Mouse (Mus musculus) c-Kit-positive CD71-positive TER-119-positive erythroid progenitor cells, embryonic 14.5 days (primary cell): ENCODE results near the gene Glis1.
A peak's percentile ranks its signal among the peaks of the same experiment; 100 is the strongest.

Experiments used
- DNase-seq: peaks from one replicate; pipeline ENCODE4 v3.0.0-alpha.2; 2013; ENCODE audit warnings: low spot score

Glis1 gene

DNA sequence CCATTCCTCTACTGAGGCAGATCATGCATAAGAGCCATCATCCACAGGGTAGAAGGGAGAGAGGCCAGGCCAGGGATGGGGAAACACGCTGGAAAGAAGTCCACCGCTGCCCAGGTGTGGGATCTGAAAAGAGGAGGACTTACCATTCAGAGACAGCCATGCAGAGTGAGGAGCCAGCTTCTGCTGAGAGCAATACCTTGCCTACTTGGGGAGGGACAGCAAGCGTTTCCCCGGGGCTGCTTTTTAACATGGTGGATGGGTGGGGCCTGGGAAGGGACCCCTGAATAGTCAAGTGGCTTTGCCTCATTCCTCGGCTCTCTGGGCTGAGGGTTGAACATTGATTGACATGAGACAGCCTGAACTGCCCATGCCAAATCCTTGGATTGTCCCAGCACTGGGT lies 85.7 kb downstream of the Glis1 start:
- no peak for DNase-seq

GRCm38 (mm10) chr4:107520816-107521215 lies 86.4 kb downstream of the Glis1 start:
- no peak for DNase-seq

- no peak for DNase-seq
Measured at GRCm38 (mm10) chr4:107523607-107524151, 89.3 kb downstream of the Glis1 start.

DNA sequence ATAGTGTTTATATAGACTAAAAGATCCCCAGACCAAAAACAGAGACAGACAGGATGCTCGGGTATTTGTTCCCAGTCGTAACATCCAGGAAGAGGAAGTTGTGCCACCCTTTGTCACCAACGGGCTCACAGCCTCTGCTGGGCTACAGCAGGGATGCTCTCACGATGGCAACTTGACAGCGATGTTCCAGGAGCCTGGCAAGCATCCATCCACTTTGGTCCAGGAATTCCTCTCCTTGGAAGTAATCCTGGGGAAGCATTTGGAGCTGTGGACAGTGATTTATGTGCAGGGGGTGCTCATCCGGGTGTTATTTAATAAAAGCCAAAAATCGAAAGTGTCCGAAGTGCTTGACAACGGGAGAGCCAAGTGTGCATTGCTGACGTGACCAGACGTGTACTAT lies 100.7 kb downstream of the Glis1 start:
- DNase-seq = no peak

DNA sequence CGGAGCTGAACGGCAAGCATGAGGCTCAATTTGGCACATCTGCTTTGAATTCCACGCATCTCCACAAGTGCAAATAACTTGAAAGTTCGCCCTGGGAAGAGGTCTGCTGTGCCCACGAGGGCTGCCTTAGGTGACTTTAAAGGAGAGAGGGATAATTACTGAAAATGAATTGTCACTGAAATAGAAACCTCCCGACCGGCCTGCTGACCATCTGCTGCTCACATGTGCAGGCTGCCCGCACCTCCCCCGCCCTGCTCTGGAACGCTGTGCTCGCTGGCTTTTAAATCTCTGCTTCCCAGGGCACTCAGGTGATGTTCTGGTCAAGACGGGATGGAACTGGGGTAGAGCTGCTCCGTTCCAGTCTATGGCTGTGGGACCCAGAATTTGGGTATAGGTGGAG lies 103.7 kb downstream of the Glis1 start:
- DNase-seq = no peak

DNA sequence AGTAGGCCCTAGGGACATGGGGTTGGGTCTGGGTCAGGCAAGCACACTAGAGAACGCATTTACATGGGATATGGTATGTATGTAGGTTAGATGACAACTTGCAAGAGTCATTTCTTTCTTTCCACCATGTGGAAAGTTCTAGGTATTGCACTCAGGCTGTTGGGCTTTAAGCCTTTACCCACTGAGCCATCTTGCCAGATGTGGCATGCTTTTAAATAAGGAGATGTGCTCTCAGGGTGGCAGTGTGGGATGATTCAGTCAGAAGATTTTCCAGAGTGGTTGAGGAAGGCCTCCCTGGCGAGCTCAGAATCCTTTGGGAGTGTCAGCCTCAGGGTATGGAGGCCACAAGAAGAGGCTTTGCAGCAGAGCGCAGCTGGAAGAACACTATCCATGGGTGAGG lies 104.2 kb downstream of the Glis1 start:
- no peak for DNase-seq

DNA sequence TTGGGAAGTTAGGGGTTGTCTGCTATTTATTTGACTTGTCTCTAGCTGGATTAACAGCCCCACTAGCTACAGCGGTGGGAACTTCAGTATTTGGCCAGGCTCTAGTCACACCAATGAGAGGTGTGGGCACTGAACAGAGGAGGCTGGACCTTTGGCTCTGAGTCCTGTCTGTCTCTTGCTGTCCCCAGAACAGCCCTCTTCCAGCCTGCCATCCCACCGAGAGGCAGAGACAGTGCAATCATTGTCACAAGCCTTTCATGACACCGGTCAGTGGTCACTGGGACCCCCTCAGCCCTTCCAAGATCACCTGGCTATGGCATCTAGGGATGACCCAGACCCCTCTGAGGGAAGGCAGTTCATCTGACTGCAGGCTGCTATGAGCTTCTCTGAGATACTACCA lies 104.6 kb downstream of the Glis1 start:
- no peak for DNase-seq

DNA sequence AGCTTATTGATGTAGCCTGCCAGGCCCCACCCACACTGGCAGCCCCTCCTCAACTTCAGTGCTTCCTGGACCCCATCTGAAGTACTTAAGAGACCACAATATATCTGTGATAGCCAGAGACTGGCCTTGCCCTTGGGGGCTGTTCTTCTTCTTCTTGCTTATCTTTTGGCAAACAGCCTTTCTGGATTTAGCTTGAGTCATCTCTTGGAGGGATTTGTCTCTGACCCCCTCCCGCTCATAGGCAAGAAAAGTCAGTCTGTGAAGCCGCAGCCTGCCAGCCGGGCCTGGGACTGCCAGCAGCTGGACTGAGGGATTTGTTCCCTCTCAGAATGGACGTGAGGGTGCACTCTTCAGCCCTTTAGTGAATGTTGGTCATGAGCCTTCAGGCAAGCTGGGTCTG lies 107.4 kb downstream of the Glis1 start:
- DNase-seq = no peak

- no peak for DNase-seq
Measured at GRCm38 (mm10) chr4:107544843-107545242, 110.5 kb downstream of the Glis1 start.

GRCm38 (mm10) chr4:107545726-107546125 lies 111.3 kb downstream of the Glis1 start:
- DNase-seq = no peak

DNA sequence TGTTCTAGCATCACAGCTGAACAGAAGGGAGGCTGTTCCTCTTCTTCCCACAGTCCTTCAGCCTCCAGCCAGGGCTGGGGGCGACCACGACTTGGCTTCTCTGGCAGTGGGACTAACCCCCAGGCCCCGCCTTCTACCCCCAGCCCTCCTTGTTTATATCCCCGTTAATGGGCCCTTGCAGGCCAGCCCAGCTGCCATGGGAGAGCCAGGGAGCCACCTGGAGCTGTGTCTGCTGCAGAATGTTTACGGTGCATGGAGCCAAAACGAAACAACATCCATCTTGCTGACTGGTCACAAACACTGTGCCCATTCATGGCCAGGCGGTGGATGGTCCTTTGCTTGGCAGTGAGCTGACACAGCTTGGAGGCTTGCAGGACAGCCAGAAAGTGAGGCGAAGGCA lies 112.1 kb downstream of the Glis1 start:
- no peak for DNase-seq

DNA sequence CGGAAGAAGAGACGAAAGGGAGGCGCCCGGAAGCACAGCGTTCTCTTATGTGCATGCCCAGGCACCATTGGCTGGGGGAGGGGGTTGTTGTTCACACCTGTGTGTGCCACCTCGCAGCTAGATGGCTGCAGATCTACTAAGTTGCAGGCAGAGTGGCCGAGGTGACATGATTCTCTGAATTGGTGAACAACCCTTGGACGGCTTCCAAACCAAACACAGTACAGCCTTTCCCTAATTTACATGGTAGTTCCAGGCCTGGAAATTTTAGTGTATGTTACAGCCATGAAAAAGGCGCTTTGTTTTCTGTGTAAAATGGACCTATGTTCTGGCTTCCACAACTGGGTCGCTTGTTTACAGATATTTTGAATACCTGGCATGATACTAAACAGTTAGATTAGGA lies 115.7 kb downstream of the Glis1 start:
- no peak for DNase-seq

DNA sequence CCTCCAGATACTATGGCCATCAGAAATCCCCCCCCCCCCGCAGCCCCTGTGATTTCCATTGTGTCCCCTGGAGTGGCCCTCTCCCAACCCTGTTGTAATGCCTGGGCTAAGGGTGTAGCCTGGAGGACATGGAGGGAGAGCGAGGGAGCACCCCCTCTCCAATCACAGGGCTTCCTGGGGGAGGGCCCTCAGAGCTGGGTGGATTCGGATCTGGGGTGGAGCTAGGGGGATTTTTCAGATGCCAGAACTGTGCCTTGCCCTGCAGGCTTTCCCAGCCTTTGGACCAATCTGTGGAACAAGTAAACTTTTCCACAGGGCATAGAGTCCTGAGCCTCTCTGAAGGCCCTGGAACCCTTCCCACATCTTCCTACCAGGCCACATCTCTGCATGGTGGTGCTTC lies 116.2 kb downstream of the Glis1 start:
- no peak for DNase-seq

DNA sequence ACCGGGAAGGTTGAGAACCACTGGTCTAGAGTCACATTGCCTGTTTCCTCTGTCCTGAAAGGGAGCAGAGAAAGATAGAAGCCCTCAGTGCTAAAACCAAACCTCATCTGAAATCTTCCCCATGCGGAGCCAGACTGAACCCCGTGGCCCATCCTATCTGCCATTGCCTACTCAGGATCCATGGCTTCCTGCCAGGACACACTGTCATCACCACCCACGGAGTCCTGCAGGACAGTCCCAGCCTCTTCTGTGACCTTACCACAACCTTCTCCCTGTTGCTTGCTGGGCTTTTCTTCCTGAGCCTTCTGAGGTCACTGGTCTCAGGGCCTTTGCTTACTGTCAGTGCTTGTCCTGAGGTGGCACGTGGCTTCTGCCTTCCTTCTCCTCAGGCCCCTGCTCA lies 118.3 kb downstream of the Glis1 start:
- DNase-seq = no peak

DNA sequence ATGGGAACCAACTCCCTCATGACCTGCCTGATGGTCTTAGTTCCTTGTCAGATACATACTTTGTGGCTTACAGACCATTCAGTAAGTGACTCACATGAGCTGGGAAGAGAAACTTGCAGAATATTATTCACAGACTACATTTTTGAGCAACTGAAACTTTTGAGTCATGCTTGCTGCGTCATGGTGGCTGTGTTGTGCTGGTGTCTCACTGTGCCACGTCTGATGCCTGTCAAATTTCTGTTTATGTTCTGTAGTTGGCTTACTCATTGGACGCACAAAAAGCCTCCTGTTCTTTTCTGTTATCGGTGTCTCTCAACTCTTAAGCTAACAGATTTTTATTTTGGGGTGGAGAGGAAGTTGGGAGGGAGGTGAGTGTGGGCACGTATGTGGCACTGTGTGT lies 119.4 kb downstream of the Glis1 start:
- no peak for DNase-seq

DNA sequence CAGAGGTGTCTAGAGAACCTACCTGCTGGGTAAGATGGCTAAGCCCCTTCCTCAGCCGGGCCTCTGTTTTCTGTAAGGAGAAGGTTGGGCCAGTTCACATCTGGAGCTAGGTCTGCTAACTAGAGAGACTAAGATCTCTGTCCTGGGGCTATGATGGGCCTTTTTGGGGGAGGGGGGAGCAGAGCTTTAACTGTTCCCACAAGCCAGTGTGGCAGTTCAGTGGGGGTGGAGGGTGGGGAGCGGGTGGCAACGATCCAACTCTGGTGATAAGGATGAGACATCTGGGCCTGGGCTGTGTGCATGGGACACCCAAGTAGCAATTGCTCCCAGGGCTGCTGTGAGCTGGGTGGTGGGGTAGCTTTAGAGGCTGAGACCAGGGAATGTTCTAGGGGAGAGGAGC lies 124.4 kb downstream of the Glis1 start:
- DNase-seq = peak; percentile 4

DNA sequence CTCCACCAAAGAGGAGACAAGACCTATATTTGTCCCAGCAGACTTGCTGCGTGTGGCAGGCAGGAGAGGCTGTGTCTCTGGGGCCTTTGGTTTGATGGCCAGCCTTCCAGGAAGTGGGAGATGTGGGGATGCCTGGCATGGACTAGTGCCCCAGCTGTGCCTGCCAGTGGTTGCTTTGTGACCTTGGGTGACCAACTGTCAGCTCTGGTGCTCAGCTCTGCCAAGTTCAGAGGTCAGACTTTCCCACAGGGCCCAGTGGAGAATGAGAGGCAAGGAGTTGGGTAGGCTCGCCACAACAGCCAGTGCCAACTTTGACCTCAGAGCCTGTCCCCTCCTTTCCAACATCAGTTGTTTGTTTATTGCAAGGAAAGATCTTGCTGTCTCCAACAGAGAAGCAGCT lies 126.7 kb downstream of the Glis1 start:
- no peak for DNase-seq

- DNase-seq = no peak
Measured at GRCm38 (mm10) chr4:107568159-107568558, 133.8 kb downstream of the Glis1 start.

- no peak for DNase-seq
Measured at GRCm38 (mm10) chr4:107568881-107569443, 134.6 kb downstream of the Glis1 start.

GRCm38 (mm10) chr4:107570329-107571014 lies 136.1 kb downstream of the Glis1 start:
- DNase-seq = no peak

DNA sequence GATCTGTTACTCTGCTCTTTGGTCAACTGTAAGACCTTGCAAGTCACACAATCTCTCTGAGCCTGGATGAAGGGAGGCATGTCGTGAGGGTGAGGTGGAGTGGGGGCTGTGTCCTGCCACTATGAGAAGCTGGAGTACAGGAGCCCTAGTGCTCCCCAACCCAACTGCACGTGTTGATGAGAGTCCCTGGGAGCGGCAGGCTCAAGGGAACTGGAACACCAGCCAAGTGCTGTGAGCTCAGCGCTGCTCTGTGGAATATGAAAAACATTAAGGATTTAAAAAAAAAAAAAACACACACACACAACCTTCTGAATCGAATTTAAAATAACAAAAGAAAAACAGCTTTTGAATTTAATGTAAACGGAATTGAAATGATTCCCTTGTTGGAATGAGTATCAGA lies 141.4 kb downstream of the Glis1 start:
- DNase-seq = no peak

DNA sequence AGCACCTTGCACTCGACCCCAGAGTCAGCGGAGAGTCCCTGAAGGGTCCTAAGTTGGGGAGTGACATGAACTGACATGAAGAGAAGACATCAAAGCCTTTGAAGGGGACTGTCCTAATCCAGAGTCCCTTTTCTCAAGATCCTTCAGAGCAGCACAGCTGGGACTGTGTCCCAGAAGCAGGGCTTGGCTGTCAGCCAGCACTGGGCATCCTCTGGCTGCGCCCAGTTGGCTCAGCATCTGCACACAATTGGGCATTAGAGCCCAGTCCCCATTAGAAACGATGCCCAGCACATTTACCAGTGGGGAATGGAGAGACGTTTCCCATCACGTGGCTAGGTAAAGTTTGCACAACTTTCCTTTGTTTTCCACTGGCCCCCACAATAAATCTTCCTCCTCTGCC lies 142.4 kb downstream of the Glis1 start:
- no peak for DNase-seq

- no peak for DNase-seq
Measured at GRCm38 (mm10) chr4:107577146-107577839, 142.9 kb downstream of the Glis1 start.
